Comparison of ENCODE assay signal across 22 mouse cellular contexts in genomic region chr7:81615031-81615430, GRCm38 (mm10).
"Had no signal": no experiment of that assay in that cellular context is flagged by ENCODE, and none has a peak within 500 bp of the region (broad histone marks: within the 10 kb centered on the region; RNA-seq: fewer than 3 reads in every experiment).

No protein-coding gene starts in this region.

- H3K4me3 ChIP-seq: lung, embryonic 15.5 days; megakaryocyte, embryonic 14.5 days; midbrain, embryonic 12.5 days; myocyte; neural tube, embryonic 13.5 days; neural tube, embryonic 15.5 days had no signal

- H3K4me1 ChIP-seq: lung, embryonic 15.5 days; midbrain, embryonic 12.5 days; neural tube, embryonic 13.5 days; neural tube, embryonic 15.5 days had no signal

- H3K36me3 ChIP-seq: lung, embryonic 15.5 days; midbrain, embryonic 12.5 days had no signal

- H3K27ac ChIP-seq: lung, embryonic 15.5 days; macrophage; midbrain, embryonic 12.5 days; neural tube, embryonic 13.5 days; neural tube, embryonic 15.5 days had no signal

- H3K9me3 ChIP-seq: lung, embryonic 15.5 days; megakaryocyte, embryonic 14.5 days; midbrain, embryonic 12.5 days; neural tube, embryonic 13.5 days; neural tube, embryonic 15.5 days had no signal

- H3K4me2 ChIP-seq: lung, embryonic 15.5 days; midbrain, embryonic 12.5 days; neural tube, embryonic 13.5 days; neural tube, embryonic 15.5 days had no signal

- H3K27me3 ChIP-seq: lung, embryonic 15.5 days; midbrain, embryonic 12.5 days; neural tube, embryonic 13.5 days; neural tube, embryonic 15.5 days had no signal

- DNase-seq: liver, postnatal 0 days; lung, adult 2 months; lung, postnatal 14 days; lung, postnatal 36 days; midbrain, embryonic 14.5 days; retina, postnatal 1 day; right cerebral cortex, adult 18-20 months; right cerebral cortex, postnatal 25 days; right cerebral cortex, postnatal 4 days; spleen, adult 18-20 months; thymus, adult 18-20 months; thymus, postnatal 14 days; thymus, postnatal 36 days had no signal

- H3K9ac ChIP-seq: liver, postnatal 0 days; lung, embryonic 15.5 days; midbrain, embryonic 12.5 days; neural tube, embryonic 13.5 days; neural tube, embryonic 15.5 days had no signal

- ATAC-seq: liver, postnatal 0 days; lung, postnatal 0 days; midbrain, embryonic 16.5 days had no signal
